Mouse (Mus musculus): ENCODE measurements at regions not wholly inside any gene's neighbourhood (a gene's known extent, or its start where the extent isn't known, plus 50 kb on each side); places are given as distances from the start of the nearest gene placed in this dataset.

DNA sequence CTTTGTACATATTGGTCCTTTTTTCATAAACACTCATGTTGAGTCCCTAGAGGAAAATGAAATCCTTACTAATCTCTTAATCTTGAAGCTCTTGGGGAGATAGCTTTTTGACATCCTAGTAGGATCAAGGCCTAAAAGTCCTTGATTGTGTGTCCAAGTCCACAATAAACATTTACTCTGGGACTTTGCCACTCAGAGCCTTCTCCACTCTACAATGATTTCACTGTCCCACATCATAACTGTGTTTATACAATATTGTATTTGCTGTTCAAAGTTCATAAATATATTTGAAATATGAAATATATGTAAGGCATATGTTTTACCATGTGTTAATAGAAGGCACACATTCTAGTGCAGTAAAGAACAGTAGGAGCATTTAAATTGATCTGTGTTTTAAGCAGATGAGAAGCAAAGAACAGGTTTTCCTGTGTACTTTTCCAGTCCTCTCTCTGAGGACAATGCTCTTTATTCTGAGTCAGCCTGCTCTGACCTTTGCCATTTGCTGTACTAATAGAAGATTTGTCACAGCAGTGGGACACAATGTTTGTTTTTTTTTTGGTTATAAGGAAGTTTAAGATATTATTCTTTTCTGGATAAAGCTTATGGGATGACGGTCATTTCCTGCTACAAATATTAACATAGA lies 130.7 kb upstream of the Gprin3 start:
- no peak for DNase-seq (ENCODE audit: low spot score)
- H3K4me1 ChIP-seq (ENCODE audit: control insufficient read depth, insufficient read depth, low read length), result no peaks in the 10 kb centered on the region
- H3K9me3 ChIP-seq (ENCODE audit: control insufficient read depth, low read length), result no peaks in the 10 kb centered on the region
- no peak overlapping the region for H3K4me3 ChIP-seq (ENCODE audit: low read depth, low read length)
- no peaks in the 10 kb centered on the region for H3K36me3 ChIP-seq (ENCODE audit: control insufficient read depth, insufficient read depth, low read length)
- no peak for ATAC-seq (ENCODE audit: insufficient number of reproducible peaks, low FRiP score, low TSS enrichment, low read depth)
- 84% methylated on average over 1 of the region's 1 CpGs for WGBS
- no peak overlapping the region for H3K4me2 ChIP-seq (ENCODE audit: low read depth, severe bottlenecking)
- no peaks in the 10 kb centered on the region for H3K27me3 ChIP-seq (ENCODE audit: control insufficient read depth, insufficient read depth, low read length)
- no peak overlapping the region for H3K27ac ChIP-seq (replicated peaks; ENCODE audit: low read depth, low read length)
- H3K9ac ChIP-seq (ENCODE audit: low read length), result no peak overlapping the region

- no peaks in the 10 kb centered on the region for H3K36me3 ChIP-seq (ENCODE audit: control insufficient read depth, insufficient read depth, low read length)
- H3K4me3 ChIP-seq (ENCODE audit: low read depth, low read length), result no peak overlapping the region
- 58% methylated on average over 2 of the region's 2 CpGs for WGBS
- no peak overlapping the region for H3K4me2 ChIP-seq (ENCODE audit: low read depth, severe bottlenecking)
- H3K9ac ChIP-seq (ENCODE audit: low read length), result no peak overlapping the region
- no peaks in the 10 kb centered on the region for H3K27me3 ChIP-seq (ENCODE audit: control insufficient read depth, insufficient read depth, low read length)
- DNase-seq (ENCODE audit: low spot score), result no peak
- no peaks in the 10 kb centered on the region for H3K4me1 ChIP-seq (ENCODE audit: control insufficient read depth, insufficient read depth, low read length)
- no peak overlapping the region for H3K27ac ChIP-seq (replicated peaks; ENCODE audit: low read depth, low read length)
- ATAC-seq (ENCODE audit: insufficient number of reproducible peaks, low FRiP score, low TSS enrichment, low read depth), result no peak
- no peaks in the 10 kb centered on the region for H3K9me3 ChIP-seq (ENCODE audit: control insufficient read depth, low read length)
Observed at GRCm38 (mm10) chr6:59537025-59537424, 110.9 kb upstream of the Gprin3 start.

DNA sequence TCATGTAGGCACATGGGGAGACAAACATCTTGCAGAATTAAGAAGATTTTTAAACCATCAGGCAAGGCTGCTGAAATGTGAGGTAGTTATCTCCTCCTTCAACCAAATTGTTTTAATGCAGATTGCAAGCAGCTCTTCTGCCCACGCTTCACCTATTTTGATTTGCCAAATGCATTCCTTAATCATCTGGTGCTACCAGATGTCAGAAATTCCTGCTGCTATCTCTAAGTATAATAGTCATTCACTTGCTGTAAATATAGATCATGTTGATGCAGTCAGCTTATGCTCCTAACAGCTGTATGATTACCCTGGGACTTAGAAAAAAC lies 98.8 kb upstream of the Gprin3 start:
- 79% methylated on average over 1 of the region's 1 CpGs for WGBS
- ATAC-seq (ENCODE audit: insufficient number of reproducible peaks, low FRiP score, low TSS enrichment, low read depth), result no peak
- no peak overlapping the region for H3K4me3 ChIP-seq (ENCODE audit: low read depth, low read length)
- H3K36me3 ChIP-seq (ENCODE audit: control insufficient read depth, insufficient read depth, low read length), result no peaks in the 10 kb centered on the region
- H3K9me3 ChIP-seq (ENCODE audit: control insufficient read depth, low read length), result no peaks in the 10 kb centered on the region
- no peak for DNase-seq (ENCODE audit: low spot score)
- H3K4me1 ChIP-seq (ENCODE audit: control insufficient read depth, insufficient read depth, low read length), result no peaks in the 10 kb centered on the region
- no peak overlapping the region for H3K9ac ChIP-seq (ENCODE audit: low read length)
- H3K27ac ChIP-seq (replicated peaks; ENCODE audit: low read depth, low read length), result no peak overlapping the region
- H3K27me3 ChIP-seq (ENCODE audit: control insufficient read depth, insufficient read depth, low read length), result no peaks in the 10 kb centered on the region
- H3K4me2 ChIP-seq (ENCODE audit: low read depth, severe bottlenecking), result no peak overlapping the region

DNA sequence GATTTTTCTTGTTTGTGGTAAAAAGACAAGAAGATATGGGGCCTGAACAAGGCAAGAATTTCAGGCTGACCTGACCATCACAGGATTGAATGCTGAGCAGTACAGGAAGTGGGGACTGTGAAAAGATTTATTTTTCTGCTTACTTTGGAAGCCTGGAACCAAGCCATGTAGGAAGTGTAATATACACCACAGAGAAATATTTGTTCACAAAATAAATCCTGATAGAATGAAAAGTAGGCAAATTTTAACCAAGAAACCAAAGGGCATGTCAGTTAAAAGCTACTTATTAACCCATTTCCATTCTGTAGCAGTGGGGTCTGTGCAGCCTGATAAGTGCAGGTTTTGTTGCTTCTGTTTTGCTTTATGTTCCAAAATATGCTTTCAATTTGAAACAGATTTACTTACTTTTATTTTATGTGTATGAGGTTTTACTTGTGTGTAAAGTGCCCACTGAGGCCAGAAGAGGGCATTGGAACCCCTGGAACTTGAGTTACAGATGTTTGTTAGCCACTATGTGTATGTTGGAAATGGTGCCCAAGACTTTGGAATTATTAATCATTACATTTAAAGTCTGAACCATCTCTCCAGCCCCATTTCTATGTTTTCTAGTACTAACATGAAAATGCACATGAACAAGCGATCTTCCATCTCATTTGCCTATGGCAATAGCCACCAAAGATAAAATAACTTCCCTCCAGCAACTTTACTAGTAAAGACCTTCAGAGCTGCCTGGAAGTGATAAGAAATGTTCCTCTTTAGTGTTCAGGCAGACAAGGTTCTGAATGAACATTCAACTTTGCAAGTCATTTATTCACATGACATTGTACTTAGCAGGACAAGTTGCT lies 98.2 kb upstream of the Gprin3 start:
- no peak overlapping the region for H3K4me2 ChIP-seq (ENCODE audit: low read depth, severe bottlenecking)
- no peak overlapping the region for H3K9ac ChIP-seq (ENCODE audit: low read length)
- H3K9me3 ChIP-seq (ENCODE audit: control insufficient read depth, low read length), result no peaks in the 10 kb centered on the region
- H3K4me1 ChIP-seq (ENCODE audit: control insufficient read depth, insufficient read depth, low read length), result no peaks in the 10 kb centered on the region
- H3K4me3 ChIP-seq (ENCODE audit: low read depth, low read length), result no peak overlapping the region
- 89% methylated on average over 1 of the region's 1 CpGs for WGBS
- ATAC-seq (ENCODE audit: insufficient number of reproducible peaks, low FRiP score, low TSS enrichment, low read depth) (no peak), DNase-seq (ENCODE audit: low spot score) (no peak)
- H3K27me3 ChIP-seq (ENCODE audit: control insufficient read depth, insufficient read depth, low read length), result no peaks in the 10 kb centered on the region
- H3K36me3 ChIP-seq (ENCODE audit: control insufficient read depth, insufficient read depth, low read length), result no peaks in the 10 kb centered on the region
- H3K27ac ChIP-seq (replicated peaks; ENCODE audit: low read depth, low read length), result no peak overlapping the region

- no peaks in the 10 kb centered on the region for H3K27me3 ChIP-seq (ENCODE audit: control insufficient read depth, insufficient read depth, low read length)
- H3K4me1 ChIP-seq (ENCODE audit: control insufficient read depth, insufficient read depth, low read length), result no peaks in the 10 kb centered on the region
- no peak overlapping the region for H3K4me3 ChIP-seq (ENCODE audit: low read depth, low read length)
- no peak overlapping the region for H3K9ac ChIP-seq (ENCODE audit: low read length)
- H3K27ac ChIP-seq (replicated peaks; ENCODE audit: low read depth, low read length), result no peak overlapping the region
- no peak overlapping the region for H3K4me2 ChIP-seq (ENCODE audit: low read depth, severe bottlenecking)
- no peaks in the 10 kb centered on the region for H3K36me3 ChIP-seq (ENCODE audit: control insufficient read depth, insufficient read depth, low read length)
- DNase-seq (ENCODE audit: low spot score) (no peak), ATAC-seq (ENCODE audit: insufficient number of reproducible peaks, low FRiP score, low TSS enrichment, low read depth) (no peak)
- no peaks in the 10 kb centered on the region for H3K9me3 ChIP-seq (ENCODE audit: control insufficient read depth, low read length)
Observed at GRCm38 (mm10) chr6:59522960-59523359, 96.9 kb upstream of the Gprin3 start.

DNA sequence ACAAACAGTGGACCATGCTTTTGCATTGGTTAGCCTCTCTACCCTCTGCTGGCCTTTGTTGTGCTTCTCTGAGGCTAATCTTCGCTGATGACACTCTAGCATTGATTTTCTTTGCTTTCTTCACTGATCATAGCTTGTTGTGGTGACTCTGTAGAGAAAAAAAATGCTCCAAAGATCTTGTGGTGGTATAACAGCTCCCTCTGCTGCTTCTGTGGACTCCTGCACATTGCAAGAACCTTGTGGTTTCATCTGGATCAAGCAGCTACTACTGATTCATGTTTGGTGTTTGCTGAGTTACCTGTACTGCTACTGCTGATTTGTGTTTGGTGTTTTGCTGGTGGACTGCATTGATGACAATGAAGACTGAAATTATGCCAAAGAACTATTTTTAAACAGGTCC lies 74.7 kb upstream of the Gprin3 start:
- Histone ChIP-seq H3K4me2 (ENCODE audit: low read depth, severe bottlenecking) (no peak overlapping the region), H3K36me3 (ENCODE audit: control insufficient read depth, insufficient read depth, low read length) (no peaks in the 10 kb centered on the region), H3K27ac (replicated peaks; ENCODE audit: low read depth, low read length) (no peak overlapping the region), H3K9ac (ENCODE audit: low read length) (no peak overlapping the region), H3K27me3 (ENCODE audit: control insufficient read depth, insufficient read depth, low read length) (no peaks in the 10 kb centered on the region), H3K4me1 (ENCODE audit: control insufficient read depth, insufficient read depth, low read length) (no peaks in the 10 kb centered on the region), H3K9me3 (ENCODE audit: control insufficient read depth, low read length) (no peaks in the 10 kb centered on the region), H3K4me3 (ENCODE audit: low read depth, low read length) (no peak overlapping the region)
- ATAC-seq (ENCODE audit: insufficient number of reproducible peaks, low FRiP score, low TSS enrichment, low read depth) (no peak), DNase-seq (ENCODE audit: low spot score) (no peak)
- WGBS, result 58% methylated on average over 1 of the region's 1 CpGs

DNA sequence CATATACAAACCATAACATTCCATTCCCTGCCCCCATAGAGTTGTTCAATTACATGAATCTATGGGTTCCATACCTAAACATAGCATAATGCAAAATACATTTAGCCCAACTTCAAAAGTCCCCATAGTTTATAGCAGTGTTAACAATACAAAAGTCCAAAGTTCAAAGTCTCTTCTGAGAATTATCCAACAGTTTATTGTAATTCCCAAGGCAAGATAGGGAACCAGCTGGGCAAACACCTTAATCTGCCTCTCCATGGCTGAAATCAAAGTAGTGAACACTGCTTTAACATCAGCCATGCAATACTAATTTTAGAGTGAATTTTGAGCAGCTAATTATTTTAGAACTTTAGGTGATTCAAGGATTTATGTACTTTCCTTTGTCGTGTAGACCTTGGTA lies 72.7 kb upstream of the Gprin3 start:
- H3K36me3 ChIP-seq (ENCODE audit: control insufficient read depth, insufficient read depth, low read length), result no peaks in the 10 kb centered on the region
- H3K9ac ChIP-seq (ENCODE audit: low read length), result no peak overlapping the region
- H3K4me3 ChIP-seq (ENCODE audit: low read depth, low read length), result no peak overlapping the region
- DNase-seq (ENCODE audit: low spot score), result no peak
- H3K4me1 ChIP-seq (ENCODE audit: control insufficient read depth, insufficient read depth, low read length), result no peaks in the 10 kb centered on the region
- ATAC-seq (ENCODE audit: insufficient number of reproducible peaks, low FRiP score, low TSS enrichment, low read depth), result no peak
- H3K4me2 ChIP-seq (ENCODE audit: low read depth, severe bottlenecking), result no peak overlapping the region
- WGBS, result 59% methylated on average over 1 of the region's 1 CpGs
- no peaks in the 10 kb centered on the region for H3K9me3 ChIP-seq (ENCODE audit: control insufficient read depth, low read length)
- H3K27me3 ChIP-seq (ENCODE audit: control insufficient read depth, insufficient read depth, low read length), result no peaks in the 10 kb centered on the region
- H3K27ac ChIP-seq (replicated peaks; ENCODE audit: low read depth, low read length), result no peak overlapping the region

GRCm38 (mm10) chr6:59498079-59498478 lies 72.0 kb upstream of the Gprin3 start:
- WGBS, result 38% methylated on average over 7 of the region's 7 CpGs
- H3K9ac ChIP-seq (ENCODE audit: low read length), result no peak overlapping the region
- no peaks in the 10 kb centered on the region for H3K36me3 ChIP-seq (ENCODE audit: control insufficient read depth, insufficient read depth, low read length)
- H3K4me1 ChIP-seq (ENCODE audit: control insufficient read depth, insufficient read depth, low read length), result no peaks in the 10 kb centered on the region
- H3K4me2 ChIP-seq (ENCODE audit: low read depth, severe bottlenecking), result no peak overlapping the region
- ATAC-seq (ENCODE audit: insufficient number of reproducible peaks, low FRiP score, low TSS enrichment, low read depth), result no peak
- DNase-seq (ENCODE audit: low spot score), result peak; percentile 79
- H3K4me3 ChIP-seq (ENCODE audit: low read depth, low read length), result no peak overlapping the region
- no peaks in the 10 kb centered on the region for H3K9me3 ChIP-seq (ENCODE audit: control insufficient read depth, low read length)
- H3K27me3 ChIP-seq (ENCODE audit: control insufficient read depth, insufficient read depth, low read length), result no peaks in the 10 kb centered on the region
- no peak overlapping the region for H3K27ac ChIP-seq (replicated peaks; ENCODE audit: low read depth, low read length)

Data from limb, embryonic 11.5 days (tissue).